Mouse (Mus musculus): ENCODE results near the gene Ctnna2.

DNA sequence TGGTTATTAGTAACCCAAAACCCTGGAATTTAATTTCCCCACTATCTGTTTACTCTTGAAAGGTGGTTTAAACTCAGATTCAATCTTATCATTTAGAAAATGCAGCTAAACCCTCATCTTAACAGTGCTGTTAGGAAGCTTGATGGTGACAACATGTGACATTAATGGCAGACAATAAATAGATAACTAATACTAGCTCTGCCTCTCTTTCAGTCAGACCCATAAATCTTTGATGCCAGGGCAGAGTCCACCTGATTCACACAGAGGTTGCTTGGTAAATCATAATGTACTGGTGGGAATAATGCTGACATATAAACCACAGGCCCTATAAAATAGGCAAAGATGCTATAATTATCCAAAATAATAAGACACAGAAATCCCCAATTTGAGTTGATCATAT is 398.6 kb downstream of the Ctnna2 start:
- TF ChIP-seq CTCF (IDR thresholded peaks at IDR 0.05; ENCODE audit: low read depth), result no peak
- TF ChIP-seq EP300 (IDR thresholded peaks at IDR 0.05; ENCODE audit: low read depth), result no peak
